Mouse (Mus musculus) lung, adult 2 months (tissue): ENCODE measurements around the gene Gm13697.

Experiments
- CTCF ChIP-seq: fragments of 200-500 bp; IDR thresholded peaks from 2 replicates; pipeline ENCODE4 v1.5.1; 2011; ENCODE audit warnings: mild to moderate bottlenecking, low read length, control low read depth; ENCODE audit not compliant: insufficient read depth
- POLR2A ChIP-seq: fragments of 200-500 bp; IDR thresholded peaks from 2 replicates; pipeline ENCODE4 v1.6.1; 2011; ENCODE audit warnings: low read depth, mild to moderate bottlenecking, control low read depth, low read length, borderline replicate concordance; ENCODE audit errors: extremely low read depth

DNA sequence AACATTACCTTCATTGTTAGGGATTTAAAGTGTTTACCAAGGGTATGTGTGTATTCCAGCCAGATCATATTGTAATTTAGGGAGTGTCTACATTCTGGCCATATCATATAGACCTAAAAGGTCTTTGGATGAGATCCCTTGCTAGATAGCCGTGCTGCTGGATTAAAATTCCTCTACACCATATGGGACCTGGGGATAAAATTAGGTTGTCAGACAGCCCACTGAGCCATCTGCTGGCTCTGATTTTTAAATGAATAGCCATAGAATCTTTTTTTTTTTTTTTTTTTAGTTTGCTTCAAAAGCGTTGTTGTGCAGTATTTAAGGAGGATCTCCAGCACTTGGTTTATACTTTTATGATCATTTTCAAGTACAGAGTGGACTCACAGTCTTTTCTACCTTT lies 48.0 kb downstream of the Gm13697 start:
- TF ChIP-seq POLR2A (no peak), CTCF (no peak)
